Mouse (Mus musculus) duodenum, adult 2 months (tissue): ENCODE data around the gene Siglecg. TPM values are rescaled to one million over a fixed set of nuclear protein-coding genes. Genes with fewer than 3 reads are reported as not detected.

Source experiments
- polyA plus RNA-seq: library from polyadenylated mRNA; depleted of rRNA; stranded (reverse); fragments of >200 nt; gene quantifications from 2 replicates; pipeline ENCODE4 v1.2.3, GENCODE M21; 2012; ENCODE audit warnings: low replicate concordance; rRNA removed

Siglecg gene
- polyA plus RNA-seq: 1.4 and 6.1 TPM in 2 replicates

DNA sequence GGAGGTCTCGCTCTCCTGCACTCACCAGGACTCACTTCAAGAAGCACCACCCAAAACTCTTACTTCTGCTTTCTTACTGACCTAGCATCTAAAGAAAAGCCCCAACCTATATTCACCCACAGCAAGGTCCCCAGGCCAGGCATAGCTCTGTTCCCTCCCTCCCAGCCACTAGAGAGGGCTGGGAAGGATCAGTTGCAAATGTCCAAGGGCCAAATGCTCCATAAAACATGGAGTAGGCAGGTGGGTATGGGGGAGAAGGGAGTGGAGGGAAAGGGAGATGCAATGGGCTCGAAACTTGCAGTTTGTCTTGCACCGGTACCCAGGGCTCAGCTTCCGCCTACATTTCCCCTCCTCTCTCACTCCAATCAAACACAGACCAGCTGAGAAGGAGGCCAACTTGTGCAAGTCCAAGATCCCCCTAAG lies at the start of gene Siglecg:
Gene Siglecg, plus strand, starts transcription at position 74 of the 423 bp plus-strand sequence.

DNA sequence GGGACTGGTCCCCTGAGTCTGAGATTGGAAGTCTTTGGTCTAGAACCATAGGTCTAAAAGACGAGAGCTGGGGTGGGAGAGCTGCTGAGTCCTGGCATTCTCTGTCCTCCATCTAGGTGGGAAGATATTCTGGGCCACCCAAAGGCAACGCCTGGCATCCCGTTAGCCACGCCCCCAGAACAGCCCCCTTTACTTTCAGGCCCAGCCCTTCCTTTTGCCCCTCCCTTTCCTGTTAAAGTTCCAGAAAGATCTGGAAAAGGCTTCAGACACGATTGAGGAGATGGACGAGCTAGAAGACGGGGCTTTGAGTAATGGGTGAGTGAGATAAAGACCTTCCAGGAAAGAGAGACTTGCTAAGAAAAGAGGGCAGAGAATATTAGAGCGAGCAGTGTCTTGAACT lies 19.4 kb downstream of the Siglecg start, which contains the start of gene Lim2:
Gene Lim2, plus strand, starts transcription at position 265 of the 400 bp plus-strand sequence.

DNA sequence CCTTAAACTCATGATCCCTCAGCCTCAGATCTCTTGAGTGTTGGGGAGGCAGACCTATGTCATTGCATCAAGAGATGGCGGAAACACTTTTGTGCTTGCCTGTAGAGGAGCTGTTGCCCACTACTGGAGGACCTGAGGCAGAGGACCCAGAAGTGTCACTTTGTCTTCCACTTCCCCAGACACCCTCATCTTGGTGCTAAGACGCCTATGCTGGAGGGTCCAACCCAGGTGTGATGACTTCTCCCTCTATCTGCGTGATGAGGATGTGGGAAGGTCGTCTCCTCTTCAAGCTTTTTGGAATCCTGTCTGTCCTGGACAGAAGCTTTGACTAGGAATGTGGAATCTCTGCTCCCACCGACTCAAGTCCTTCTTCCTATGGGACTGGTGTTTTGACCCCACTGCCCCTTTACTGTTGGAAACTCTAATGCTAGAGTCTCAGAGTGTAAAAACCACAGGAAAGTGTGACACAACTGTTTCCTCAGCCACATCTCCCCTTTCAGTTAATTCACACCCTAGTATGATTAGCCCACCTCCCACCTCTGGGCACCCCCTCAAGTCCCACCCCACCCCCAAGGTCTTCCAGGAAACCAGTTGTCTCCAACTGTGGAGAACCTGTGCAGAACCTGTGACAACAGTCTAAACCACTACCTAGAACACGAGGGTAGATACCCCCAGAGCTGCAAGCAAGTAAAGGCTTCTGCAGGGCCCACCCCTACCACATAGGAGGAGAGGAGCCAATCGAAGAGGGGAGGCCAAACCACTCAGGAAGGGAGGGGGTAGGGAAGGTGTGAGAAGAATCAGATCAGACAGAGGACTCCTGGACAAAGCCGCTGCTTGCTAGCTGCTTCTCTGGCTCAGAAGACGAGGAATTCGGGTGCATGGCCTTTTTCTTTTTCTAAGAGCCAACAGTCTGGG lies 28.6 kb downstream of the Siglecg start, which contains the start of gene Nkg7:
Gene Nkg7, plus strand, starts transcription at position 733 of the 915 bp plus-strand sequence.

DNA sequence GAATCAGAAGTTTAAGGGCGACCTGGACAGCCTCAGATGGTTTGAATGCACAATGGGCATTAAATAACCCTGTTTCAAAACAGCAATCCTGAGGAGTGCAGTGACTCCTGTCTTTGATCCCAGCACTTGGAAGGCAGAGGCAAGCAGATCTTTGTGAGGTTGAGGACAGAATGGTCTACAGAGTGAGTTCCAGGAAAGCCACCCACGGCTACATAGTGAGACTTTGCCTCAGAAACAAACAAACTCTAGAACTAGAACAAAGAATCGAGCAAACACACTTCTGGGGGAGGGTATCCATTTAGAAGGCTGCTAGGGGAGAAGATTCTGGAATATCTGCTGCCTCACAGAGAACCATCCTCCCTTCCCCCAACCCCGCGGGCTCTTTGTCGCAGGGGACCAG lies 32.5 kb downstream of the Siglecg start, which contains the start of gene Cldnd2:
Gene Cldnd2, plus strand, starts transcription at position 301 of the 400 bp plus-strand sequence.

DNA sequence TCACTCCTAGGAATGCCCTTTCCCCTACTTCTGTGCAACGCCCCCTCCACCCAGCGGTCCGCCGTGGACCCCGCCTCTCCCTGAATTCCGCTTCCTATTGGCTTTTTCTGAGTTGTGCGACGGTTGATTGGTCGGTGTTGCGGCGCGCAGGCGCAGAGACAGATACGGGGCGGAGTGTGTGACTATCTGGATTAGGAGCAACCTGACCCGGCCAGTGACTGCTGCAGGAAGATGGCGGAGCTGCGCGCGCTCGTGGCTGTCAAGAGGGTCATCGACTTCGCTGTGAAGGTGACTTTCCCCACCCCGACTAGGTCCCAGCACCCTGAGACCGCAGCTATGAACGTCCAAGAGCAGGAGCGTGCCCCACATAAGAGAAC lies 35.9 kb downstream of the Siglecg start, which contains the start of the genes Etfb and Gm45233:
Gene Etfb, plus strand, starts transcription at position 167 of the 377 bp plus-strand sequence.
Gene Gm45233, plus strand, starts transcription at position 212 of the 377 bp plus-strand sequence.

DNA sequence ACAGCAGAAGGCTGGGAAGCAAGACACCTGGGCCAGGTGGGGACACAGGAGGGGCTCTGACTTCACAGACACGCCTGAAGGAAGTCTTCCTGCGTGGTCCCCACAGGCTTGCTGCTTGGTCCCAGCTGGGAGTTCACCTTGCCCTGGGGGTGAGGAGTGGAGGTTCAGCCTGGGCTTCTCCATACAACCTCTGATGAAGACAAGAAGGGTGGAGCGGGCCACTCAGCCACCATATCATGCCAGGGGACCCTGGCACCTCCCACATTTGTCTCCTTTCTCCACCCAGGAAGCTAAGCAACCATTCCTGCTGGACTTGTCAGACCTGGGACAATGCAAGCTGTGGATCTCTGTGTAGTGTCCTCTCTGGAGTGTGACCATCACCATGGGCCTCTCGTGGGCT lies 54.8 kb downstream of the Siglecg start, which contains the start of gene Vsig10l:
Gene Vsig10l, plus strand, starts transcription at position 301 of the 400 bp plus-strand sequence.

Other genes starting within 250 kb of the Siglecg start
- gene Zfp715, start 94.9 kb upstream of the Siglecg start, polyA plus RNA-seq: 0.32 and 0.33 TPM in 2 replicates
- gene Siglecf, start 56.9 kb upstream of the Siglecg start, polyA plus RNA-seq: 2.5 and 2.7 TPM in 2 replicates
- not detected in 2 replicates for gene Lim2, start 19.5 kb downstream of the Siglecg start, polyA plus RNA-seq
- gene Nkg7, start 28.9 kb downstream of the Siglecg start, polyA plus RNA-seq: 7.4 and 37.4 TPM in 2 replicates
- not detected in 2 replicates for gene Cldnd2, start 32.6 kb downstream of the Siglecg start, polyA plus RNA-seq
- gene Etfb, start 35.9 kb downstream of the Siglecg start, polyA plus RNA-seq: 33.2 and 35.1 TPM in 2 replicates
- gene Gm45233, start 35.9 kb downstream of the Siglecg start, polyA plus RNA-seq: 0.16 TPM in 1 of 2 replicates, not detected in the other
- 2.7 and 3.0 TPM in 2 replicates for gene Vsig10l, start 54.9 kb downstream of the Siglecg start, polyA plus RNA-seq
- gene Iglon5, start 81.9 kb downstream of the Siglecg start, polyA plus RNA-seq: 1.6 and 1.9 TPM in 2 replicates
- not detected in 2 replicates for gene 4931406B18Rik, start 97.7 kb downstream of the Siglecg start, polyA plus RNA-seq
- gene Cd33, start 136.2 kb downstream of the Siglecg start, polyA plus RNA-seq: 1.4 and 3.5 TPM in 2 replicates
- gene Zfp658, start 154.1 kb downstream of the Siglecg start, polyA plus RNA-seq: 0.15 TPM in 2 replicates
- 0.14 and 0.43 TPM in 2 replicates for gene Zfp719, start 171.4 kb downstream of the Siglecg start, polyA plus RNA-seq
- 0.22 TPM in 1 of 2 replicates, not detected in the other for gene Zfp819, start 199.0 kb downstream of the Siglecg start, polyA plus RNA-seq
- 46.9 and 47.2 TPM in 2 replicates for gene Ceacam18, start 226.5 kb downstream of the Siglecg start, polyA plus RNA-seq